Mouse (Mus musculus) hindbrain, embryonic 10.5 days (tissue): ENCODE measurements around the gene Klra8. TPM values are rescaled to one million over a fixed set of nuclear protein-coding genes. Genes with fewer than 3 reads are reported as not detected.
"Not testable (repeated sequence)": the region's sequence is repeated elsewhere in the genome, so short reads cannot be mapped to it uniquely, and the experiment has no call there.

ENCODE experiments used
- DNase-seq: peaks from one replicate; pipeline ENCODE4 v3.0.0-alpha.2; 2017; ENCODE audit warnings: low spot score
- H3K27ac ChIP-seq: fragments of 300-500 bp; sonication (generic); 2 replicates; pipeline ENCODE4 v1.5.1; 2016; ENCODE audit warnings: mild to moderate bottlenecking, moderate library complexity
- H3K27me3 ChIP-seq: fragments of 300-500 bp; sonication (generic); 2 replicates; pipeline ENCODE4 v1.6.1; 2016; ENCODE audit warnings: mild to moderate bottlenecking; ENCODE audit not compliant: poor library complexity, insufficient read depth, severe bottlenecking
- H3K36me3 ChIP-seq: fragments of 300-500 bp; sonication (generic); 2 replicates; pipeline ENCODE4 v1.6.1; 2016; ENCODE audit warnings: mild to moderate bottlenecking, moderate library complexity
- H3K4me1 ChIP-seq: fragments of 300-500 bp; sonication (generic); replicated peaks from 2 replicates; pipeline ENCODE4 v1.6.1; 2016; ENCODE audit warnings: mild to moderate bottlenecking
- H3K4me3 ChIP-seq: fragments of 300-500 bp; sonication (generic); 2 replicates; pipeline ENCODE4 v1.5.1; 2016; ENCODE audit warnings: mild to moderate bottlenecking, moderate library complexity
- H3K9me3 ChIP-seq: fragments of 300-500 bp; sonication (generic); 2 replicates; pipeline ENCODE4 v1.6.1; 2016; ENCODE audit warnings: mild to moderate bottlenecking, moderate library complexity
- WGBS: fragments of 180-500 bp; shearing (Covaris S2); methylation state at CpG from one replicate; pipeline ENCODE4 v1.1.7; 2016; 5-methylcytosine and 5-hydroxymethylcytosine counted together
- polyA plus RNA-seq: library from polyadenylated mRNA; unstranded; fragments of >200 nt; fragmentation: Nextera tagmentation; extraction: Ambion mirVana; gene quantifications from 2 replicates; pipeline ENCODE4 v1.2.1, GENCODE M21; 2016

Klra8 gene
- not detected in 2 replicates for polyA plus RNA-seq

DNA sequence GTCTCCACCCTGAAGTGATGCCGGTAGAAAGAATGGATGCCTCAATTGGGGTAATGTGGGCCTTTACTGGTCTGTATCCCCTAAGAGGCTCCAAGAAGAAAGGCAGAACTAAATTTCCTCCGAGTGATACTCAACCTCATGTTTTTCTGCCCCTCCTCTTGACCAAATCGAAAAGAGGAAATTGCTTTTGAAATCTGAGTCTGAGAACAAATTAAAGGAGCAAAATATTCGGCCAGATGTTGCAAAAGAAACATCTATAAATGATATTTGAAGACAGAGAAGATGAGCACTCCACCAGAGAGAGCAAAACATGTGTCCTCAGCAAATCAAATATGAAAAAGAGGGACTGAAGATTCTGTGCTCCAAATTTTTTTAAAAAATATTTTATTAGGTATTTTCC lies at the start of gene Klra8:
Gene Klra8 (minus strand): TSS at position 101 of the 400 bp plus-strand sequence.
- not testable (repeated sequence) for DNase-seq, H3K27ac ChIP-seq, H3K9me3 ChIP-seq, H3K4me3 ChIP-seq, H3K27me3 ChIP-seq, H3K4me1 ChIP-seq, H3K36me3 ChIP-seq
- 76% methylated on average over 4 of the region's 4 CpGs for WGBS

DNA sequence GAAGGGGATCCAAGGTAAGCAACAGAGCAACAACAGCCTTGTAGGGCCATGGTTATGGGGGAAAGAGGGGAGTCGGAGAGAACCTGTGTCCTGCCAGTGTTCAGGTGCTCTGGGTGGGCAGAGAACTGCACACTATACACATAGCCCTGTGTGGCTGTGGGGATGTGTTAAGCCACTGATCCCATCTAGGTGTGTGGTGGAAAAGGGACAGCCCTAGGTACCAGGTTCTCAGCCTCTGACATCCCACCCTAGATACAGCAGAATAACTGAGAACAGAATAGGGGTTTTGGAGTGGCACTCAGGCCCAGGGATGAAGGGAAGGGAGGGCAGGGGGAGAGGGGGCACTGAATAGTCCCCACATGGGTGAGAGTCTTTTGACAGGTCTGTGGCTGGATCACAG lies 19.2 kb downstream of the Klra8 start:
- Histone ChIP-seq H3K4me1 (no peaks in the 10 kb centered on the region), H3K36me3 (no peaks in the 10 kb centered on the region), H3K27ac (no peak overlapping the region), H3K4me3 (no peak overlapping the region), H3K9me3 (peaks cover 19% of the 10 kb centered on the region), H3K27me3 (no peaks in the 10 kb centered on the region)
- 96% methylated on average over 1 of the region's 1 CpGs for WGBS
- DNase-seq = no peak

- not testable (repeated sequence) for H3K4me1 ChIP-seq, H3K4me3 ChIP-seq, H3K27me3 ChIP-seq, DNase-seq, H3K36me3 ChIP-seq, H3K27ac ChIP-seq, H3K9me3 ChIP-seq
- WGBS = 90% methylated on average over 3 of the region's 3 CpGs
Measured at GRCm38 (mm10) chr6:130102743-130103142, 27.0 kb downstream of the Klra8 start.

DNA sequence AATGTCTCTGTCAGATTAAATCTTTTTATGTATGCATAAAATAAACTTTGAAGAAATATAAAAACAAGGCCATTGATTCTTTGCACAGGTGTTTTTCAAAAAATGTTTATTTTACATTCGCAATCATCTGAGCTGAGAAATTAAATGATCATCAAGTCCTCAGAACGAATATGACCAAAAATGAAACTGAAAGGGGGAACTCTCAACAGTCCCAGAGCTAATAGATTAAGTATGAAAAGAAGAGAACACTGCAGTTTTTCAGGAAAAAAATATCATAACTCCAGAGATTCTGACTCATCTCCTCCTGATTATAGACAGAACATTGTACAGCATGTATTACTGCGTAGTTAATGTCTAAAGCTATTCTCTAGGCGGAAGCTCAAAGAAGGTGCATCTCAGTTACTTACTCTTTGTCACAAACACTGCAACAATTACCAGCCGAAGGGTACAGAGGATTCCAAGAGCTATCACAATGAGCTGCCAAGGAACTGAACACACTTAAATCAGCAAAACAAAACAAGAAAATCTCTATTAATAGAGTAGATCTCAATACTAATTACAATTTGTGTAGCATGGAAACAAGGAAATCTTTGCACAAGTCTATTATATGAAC lies 37.3 kb downstream of the Klra8 start:
- Histone ChIP-seq H3K36me3 (no peaks in the 10 kb centered on the region), H3K27ac (no peak overlapping the region), H3K9me3 (0 out of 2 replicates have a peak, but pooled peaks cover 8% of the 10 kb centered on the region), H3K27me3 (no peaks in the 10 kb centered on the region), H3K4me3 (no peak overlapping the region), H3K4me1 (no peaks in the 10 kb centered on the region)
- DNase-seq = no peak
- WGBS = 84% methylated on average over 5 of the region's 5 CpGs

DNA sequence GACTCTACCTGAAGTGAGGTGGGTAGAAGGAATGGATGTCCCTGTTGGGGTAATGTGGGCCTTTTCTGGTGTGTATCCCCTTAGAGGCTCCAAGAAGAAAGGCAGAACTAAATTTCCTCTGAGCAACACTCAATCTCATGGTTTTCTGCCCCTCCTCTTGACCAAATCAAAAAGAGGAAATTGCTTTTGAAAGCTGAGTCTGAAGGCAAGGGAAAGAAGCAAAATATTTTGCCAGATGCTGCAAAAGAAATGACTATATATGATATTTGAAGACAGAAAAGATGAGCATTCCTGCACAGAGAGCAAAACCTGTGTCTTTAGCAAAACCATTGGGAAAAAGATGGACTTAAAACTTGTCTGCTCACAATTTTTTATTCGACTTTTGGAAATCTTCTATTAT lies 62.5 kb downstream of the Klra8 start, which contains the start of gene Klra4:
Gene Klra4 (minus strand): TSS at position 101 of the 400 bp plus-strand sequence.
- DNase-seq, H3K4me3 ChIP-seq, H3K4me1 ChIP-seq, H3K27me3 ChIP-seq, H3K27ac ChIP-seq, H3K36me3 ChIP-seq: not testable (repeated sequence)
- 81% methylated on average over 1 of the region's 1 CpGs for WGBS
- peaks cover 28% of the 10 kb centered on the region for H3K9me3 ChIP-seq

Other genes with a start within 250 kb of the Klra8 start
- not detected in 2 replicates for gene Klra5, start 212.2 kb downstream of the Klra8 start, polyA plus RNA-seq
- not detected in 2 replicates for gene Klra6, start 102.9 kb downstream of the Klra8 start, polyA plus RNA-seq
- not detected in 2 replicates for gene Klra4, start 62.6 kb downstream of the Klra8 start, polyA plus RNA-seq
- gene Klra9, start 63.2 kb upstream of the Klra8 start, polyA plus RNA-seq = not detected in 2 replicates
- gene Klra7, start 103.4 kb upstream of the Klra8 start, polyA plus RNA-seq = not detected in 2 replicates
- gene Klra10, start 152.0 kb upstream of the Klra8 start, polyA plus RNA-seq = not detected in 2 replicates
- gene Klra3, start 207.7 kb upstream of the Klra8 start, polyA plus RNA-seq = not detected in 2 replicates